ENCODE assay signal across 28 mouse cellular contexts in the genomic region with DNA sequence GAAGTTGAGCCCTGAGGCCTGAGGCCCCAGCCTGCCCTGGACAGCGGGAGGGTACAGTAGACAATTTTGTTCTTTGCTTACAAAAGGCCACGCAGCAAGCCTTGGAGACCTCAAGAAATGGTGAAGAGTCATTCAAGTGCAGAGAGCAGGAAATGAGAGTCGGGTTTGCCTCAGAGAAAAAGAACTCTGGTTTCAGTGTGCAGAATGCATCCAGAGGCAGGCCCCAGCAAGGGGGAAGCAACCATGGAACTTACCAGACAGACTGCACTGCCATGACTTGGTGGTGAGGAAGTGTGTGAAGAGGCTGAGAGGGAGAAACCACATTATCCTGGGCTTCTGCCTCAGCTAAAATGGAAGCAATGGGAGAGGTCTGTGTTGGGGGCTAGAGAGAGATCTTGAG. TPM values are rescaled to one million over a fixed set of nuclear protein-coding genes. Genes with fewer than 3 reads are reported as not detected.
DNase-seq lines count a peak whose midpoint lies in the region; ATAC-seq lines count a peak whose summit lies in the region.
"Had no signal": no experiment of that assay in that cellular context is flagged by ENCODE, and none has a peak within 500 bp of the region (broad histone marks: within the 10 kb centered on the region; RNA-seq: fewer than 3 reads in every experiment).

No protein-coding gene starts in this region.

- peak; percentile 54 for ATAC-seq in granulocyte monocyte progenitor cell, adult 5-6 weeks (replicated peaks; ENCODE audit: poor library complexity, severe bottlenecking)
- no peak for ATAC-seq in stomach, embryonic 15.5 days (ENCODE audit: insufficient read depth, low FRiP score, low read depth)
- ATAC-seq: activated CD4-positive, CD25-positive, alpha-beta regulatory T cell, adult 4 months; inflammation-experienced regulatory T-cells, adult 6 months had no signal

- H3K36me3 ChIP-seq in megakaryocyte, embryonic 14.5 days (replicated peaks; ENCODE audit: low read length), result peaks cover 28% of the 10 kb centered on the region
- no peaks in the 10 kb centered on the region for H3K36me3 ChIP-seq in stomach, embryonic 15.5 days
- H3K36me3 ChIP-seq: forebrain, embryonic 12.5 days; heart, embryonic 15.5 days; limb, embryonic 12.5 days; neural tube, embryonic 12.5 days had no signal

- WGBS in stomach, embryonic 15.5 days, result 76% methylated on average over 3 of the region's 3 CpGs

- H3K4me3 ChIP-seq in megakaryocyte, embryonic 14.5 days (replicated peaks), result peak overlapping the region; percentile 50
- no peak overlapping the region for H3K4me3 ChIP-seq in stomach, embryonic 15.5 days (replicated peaks)
- H3K4me3 ChIP-seq: forebrain, embryonic 12.5 days; heart, embryonic 15.5 days; limb, embryonic 12.5 days; neural tube, embryonic 12.5 days had no signal

- peak overlapping the region; percentile 29; the same call in 1 of the 2 replicates for H3K4me2 ChIP-seq in stomach, embryonic 15.5 days
- H3K4me2 ChIP-seq: forebrain, embryonic 12.5 days; heart, embryonic 15.5 days; hindbrain, embryonic 14.5 days; limb, embryonic 12.5 days; neural tube, embryonic 12.5 days had no signal

- no peaks in the 10 kb centered on the region for H3K27me3 ChIP-seq in megakaryocyte, embryonic 14.5 days (replicated peaks)
- no peaks in the 10 kb centered on the region for H3K27me3 ChIP-seq in stomach, embryonic 15.5 days (replicated peaks)
- H3K27me3 ChIP-seq: heart, embryonic 15.5 days; limb, embryonic 12.5 days had no signal

- peaks cover 10% of the 10 kb centered on the region for H3K9me3 ChIP-seq in megakaryocyte, embryonic 14.5 days
- H3K9me3 ChIP-seq in stomach, embryonic 15.5 days, result no peaks in the 10 kb centered on the region
- H3K9me3 ChIP-seq: forebrain, embryonic 12.5 days; heart, embryonic 15.5 days; limb, embryonic 12.5 days; neural tube, embryonic 12.5 days had no signal

- H3K27ac ChIP-seq in stomach, embryonic 15.5 days, result no peak overlapping the region
- H3K27ac ChIP-seq: forebrain, embryonic 12.5 days; heart, embryonic 15.5 days; hindbrain, embryonic 14.5 days; limb, embryonic 12.5 days; neural tube, embryonic 12.5 days had no signal

- no peak overlapping the region for H3K9ac ChIP-seq in stomach, embryonic 15.5 days
- H3K9ac ChIP-seq: forebrain, embryonic 12.5 days; heart, embryonic 15.5 days; hindbrain, embryonic 14.5 days; limb, embryonic 12.5 days; neural tube, embryonic 12.5 days had no signal

- DNase-seq in spleen, postnatal 36 days (ENCODE audit: low spot score in 2 of 2), result peak; percentile 36 to 51
- no peak for DNase-seq in spleen, adult 18-20 months
- DNase-seq in cerebellum, postnatal 36 days, result no peak
- no peak for DNase-seq in adipocyte (ENCODE audit: low spot score)
- no peak for DNase-seq in layer of hippocampus, postnatal 25 days (ENCODE audit: extremely low spot score in 1 of 2, low spot score in 1 of 2)
- DNase-seq: adrenal gland, postnatal 10 days; cerebellum, adult 8-10 months; gastrocnemius, postnatal 36 days; heart, postnatal 36 days; kidney, postnatal 14 days; lung, adult 18-20 months; lung, postnatal 10 days; midbrain, embryonic 14.5 days; right cerebral cortex, adult 18-20 months; right cerebral cortex, postnatal 4 days; thymus, postnatal 14 days had no signal

- peaks cover 56% of the 10 kb centered on the region for H3K4me1 ChIP-seq in megakaryocyte, embryonic 14.5 days
- H3K4me1 ChIP-seq in stomach, embryonic 15.5 days, result 0 out of 2 replicates have a peak, but pooled peaks cover 3% of the 10 kb centered on the region

RNA-seq across cellular contexts. Expression of a gene that starts 4.5 kb away (rescaled TPM):
- 3.2 and 5.0 TPM in 2 replicates for total RNA-seq in granulocyte monocyte progenitor cell, adult 5-6 weeks (2014; fragmentation: Nextera tagmentation)
- 3.9 TPM in 2 replicates for total RNA-seq in granulocyte monocyte progenitor cell, adult 5-6 weeks (2017)
- 0.71 and 1.4 TPM in 2 replicates for polyA plus RNA-seq in megakaryocyte, embryonic 14.5 days (2012; ENCODE audit: insufficient read depth, low replicate concordance)
- 21.1 and 22.3 TPM in 2 replicates for polyA plus RNA-seq in stomach, embryonic 15.5 days (2015; fragmentation: Nextera tagmentation; extraction: Ambion mirVana)
- total RNA-seq in layer of hippocampus, postnatal 25 days (2021), result 1 to 10 TPM; 3.9 to 4.1 TPM
- total RNA-seq: gastrocnemius, postnatal 36 days; heart, postnatal 36 days had no signal
- polyA plus RNA-seq: C2C12 had no signal

RNA-seq across cellular contexts. Expression of a gene that starts 25.2 kb away (rescaled TPM):
- total RNA-seq in granulocyte monocyte progenitor cell, adult 5-6 weeks (2014; fragmentation: Nextera tagmentation), result 74.7 and 78.5 TPM in 2 replicates
- total RNA-seq in granulocyte monocyte progenitor cell, adult 5-6 weeks (2017), result 64.1 and 64.8 TPM in 2 replicates
- polyA plus RNA-seq in megakaryocyte, embryonic 14.5 days (2012; ENCODE audit: insufficient read depth, low replicate concordance), result 1.5 and 6.1 TPM in 2 replicates
- polyA plus RNA-seq in stomach, embryonic 15.5 days (2015; fragmentation: Nextera tagmentation; extraction: Ambion mirVana), result 44.1 and 47.2 TPM in 2 replicates
- total RNA-seq in layer of hippocampus, postnatal 25 days (2021), result 10 to 100 TPM; 27.0 to 31.4 TPM

RNA-seq across cellular contexts. Expression of a gene that starts 38.0 kb away (rescaled TPM):
- not detected in 2 replicates for total RNA-seq in granulocyte monocyte progenitor cell, adult 5-6 weeks (2014; fragmentation: Nextera tagmentation)
- not detected in 2 replicates for total RNA-seq in granulocyte monocyte progenitor cell, adult 5-6 weeks (2017)
- polyA plus RNA-seq in megakaryocyte, embryonic 14.5 days (2012; ENCODE audit: insufficient read depth, low replicate concordance), result not detected in 2 replicates
- polyA plus RNA-seq in stomach, embryonic 15.5 days (2015; fragmentation: Nextera tagmentation; extraction: Ambion mirVana), result 1.0 and 1.7 TPM in 2 replicates
- total RNA-seq in layer of hippocampus, postnatal 25 days (2021), result 10 to 100 TPM; 29.9 to 41.8 TPM
- polyA plus RNA-seq: activated CD4-positive, CD25-positive, alpha-beta regulatory T cell, adult 4 months; C2C12; embryonic facial prominence, embryonic 11.5 days had no signal

RNA-seq across cellular contexts. Expression of a gene that starts 55.8 kb away (rescaled TPM):
- total RNA-seq in granulocyte monocyte progenitor cell, adult 5-6 weeks (2014; fragmentation: Nextera tagmentation), result 174 and 187 TPM in 2 replicates
- total RNA-seq in granulocyte monocyte progenitor cell, adult 5-6 weeks (2017), result 357 and 360 TPM in 2 replicates
- polyA plus RNA-seq in megakaryocyte, embryonic 14.5 days (2012; ENCODE audit: insufficient read depth, low replicate concordance), result 96.9 and 191 TPM in 2 replicates
- polyA plus RNA-seq in stomach, embryonic 15.5 days (2015; fragmentation: Nextera tagmentation; extraction: Ambion mirVana), result 338 and 367 TPM in 2 replicates
- total RNA-seq in layer of hippocampus, postnatal 25 days (2021), result 100 to 1,000 TPM; 231 to 241 TPM

Comparison
In these comparisons a context has a peak if more than half of its experiments do, and no peak if none do; other contexts are left out.
1. DNase-seq: peak in spleen, postnatal 36 days (2 of 2); none in spleen, adult 18-20 months (0 of 2), cerebellum, postnatal 36 days (0 of 2), adipocyte (single experiment) and layer of hippocampus, postnatal 25 days (0 of 2).
2. RNA of a gene that starts 38.0 kb away (total RNA-seq): 29.9 to 41.8 TPM in layer of hippocampus, postnatal 25 days; not detected in granulocyte monocyte progenitor cell, adult 5-6 weeks; every median in the first group is over 10 times any median in the second.